Mouse (Mus musculus) stomach, embryonic 15.5 days (tissue): ENCODE data around the gene Slc29a3. TPM values are rescaled to one million over a fixed set of nuclear protein-coding genes. Genes with fewer than 3 reads are reported as not detected.

Source experiments
- ATAC-seq: fragments of 200-750 bp; cut with Nextera tagmentation; 2 replicates; pipeline ENCODE4 v1.8.0; 2017; ENCODE audit warnings: low read depth, moderate number of reproducible peaks, moderate TSS enrichment; ENCODE audit not compliant: insufficient read depth, low FRiP score
- H3K27ac ChIP-seq: fragments of 300-500 bp; sonication (generic); 2 replicates; pipeline ENCODE4 v1.5.1; 2015; ENCODE audit warnings: mild to moderate bottlenecking, inconsistent platforms
- H3K27me3 ChIP-seq: fragments of 300-500 bp; sonication (generic); replicated peaks from 2 replicates; pipeline ENCODE4 v1.6.1; 2015; ENCODE audit warnings: inconsistent platforms
- H3K36me3 ChIP-seq: fragments of 300-500 bp; sonication (generic); 2 replicates; pipeline ENCODE4 v1.6.1; 2015; ENCODE audit warnings: inconsistent platforms
- H3K4me1 ChIP-seq: fragments of 300-500 bp; sonication (generic); 2 replicates; pipeline ENCODE4 v1.6.1; 2015; ENCODE audit warnings: inconsistent platforms
- H3K4me2 ChIP-seq: fragments of 300-500 bp; sonication (generic); 2 replicates; pipeline ENCODE4 v1.6.1; 2015; ENCODE audit warnings: mild to moderate bottlenecking, inconsistent platforms
- H3K4me3 ChIP-seq: fragments of 300-500 bp; sonication (generic); replicated peaks from 2 replicates; pipeline ENCODE4 v1.5.1; 2015; ENCODE audit warnings: inconsistent platforms
- H3K9ac ChIP-seq: fragments of 300-500 bp; sonication (generic); 2 replicates; pipeline ENCODE4 v1.6.1; 2015; ENCODE audit warnings: inconsistent platforms
- H3K9me3 ChIP-seq: fragments of 300-500 bp; sonication (generic); 2 replicates; pipeline ENCODE4 v1.6.1; 2016; ENCODE audit warnings: inconsistent platforms
- WGBS: fragments of 180-500 bp; shearing (Covaris S2); methylation state at CpG from one replicate; pipeline ENCODE4 v1.1.7; 2015; 5-methylcytosine and 5-hydroxymethylcytosine counted together
- polyA plus RNA-seq: library from polyadenylated mRNA; unstranded; fragments of >200 nt; fragmentation: Nextera tagmentation; extraction: Ambion mirVana; gene quantifications from 2 replicates; pipeline ENCODE4 v1.2.1, GENCODE M21; 2015

The Slc29a3 gene
- polyA plus RNA-seq, 1 experiment from 2014 or later = 11.4 TPM

DNA sequence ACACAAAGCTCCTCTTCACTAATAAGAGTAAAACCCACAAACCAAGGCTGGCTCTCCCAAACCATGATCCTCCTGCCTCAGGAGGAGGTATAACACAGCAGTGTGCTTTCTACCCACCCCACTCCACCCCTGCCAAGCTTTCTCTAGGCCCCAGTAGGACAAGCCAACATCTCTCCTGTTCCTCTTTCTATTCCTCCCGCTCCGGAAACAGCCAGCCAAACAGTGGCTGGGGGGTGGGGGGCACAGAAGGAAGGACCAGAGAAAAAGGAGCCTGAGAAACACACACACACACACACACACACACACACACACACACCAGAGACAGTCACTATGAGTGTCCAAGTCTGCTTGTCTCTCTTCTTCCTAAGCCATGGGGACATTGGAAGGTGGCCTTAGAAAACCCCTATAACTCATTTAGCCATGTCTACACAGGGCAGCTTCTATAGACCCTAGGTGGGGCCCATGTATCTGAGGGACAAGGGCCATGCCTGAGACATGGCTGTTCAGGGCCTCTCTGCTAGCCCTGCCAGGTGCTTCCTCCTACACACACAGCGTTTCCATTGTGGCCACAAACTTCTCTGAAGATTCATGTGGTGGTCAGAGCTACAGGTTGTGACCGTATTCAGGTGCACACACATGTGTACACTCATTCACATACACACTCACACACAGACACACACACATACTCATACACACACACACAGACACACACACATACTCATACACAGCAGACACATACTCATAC is 12.8 kb downstream of the Slc29a3 start:
- Histone ChIP-seq H3K27me3 (no peaks in the 10 kb centered on the region), H3K9me3 (no peaks in the 10 kb centered on the region), H3K4me2 (no peak overlapping the region), H3K4me1 (no peaks in the 10 kb centered on the region), H3K4me3 (no peak overlapping the region), H3K36me3 (0 out of 2 replicates have a peak, but pooled peaks cover 3% of the 10 kb centered on the region), H3K27ac (no peak overlapping the region), H3K9ac (no peak overlapping the region)
- 88% methylated on average over 4 of the region's 4 CpGs for WGBS
- ATAC-seq = no peak

DNA sequence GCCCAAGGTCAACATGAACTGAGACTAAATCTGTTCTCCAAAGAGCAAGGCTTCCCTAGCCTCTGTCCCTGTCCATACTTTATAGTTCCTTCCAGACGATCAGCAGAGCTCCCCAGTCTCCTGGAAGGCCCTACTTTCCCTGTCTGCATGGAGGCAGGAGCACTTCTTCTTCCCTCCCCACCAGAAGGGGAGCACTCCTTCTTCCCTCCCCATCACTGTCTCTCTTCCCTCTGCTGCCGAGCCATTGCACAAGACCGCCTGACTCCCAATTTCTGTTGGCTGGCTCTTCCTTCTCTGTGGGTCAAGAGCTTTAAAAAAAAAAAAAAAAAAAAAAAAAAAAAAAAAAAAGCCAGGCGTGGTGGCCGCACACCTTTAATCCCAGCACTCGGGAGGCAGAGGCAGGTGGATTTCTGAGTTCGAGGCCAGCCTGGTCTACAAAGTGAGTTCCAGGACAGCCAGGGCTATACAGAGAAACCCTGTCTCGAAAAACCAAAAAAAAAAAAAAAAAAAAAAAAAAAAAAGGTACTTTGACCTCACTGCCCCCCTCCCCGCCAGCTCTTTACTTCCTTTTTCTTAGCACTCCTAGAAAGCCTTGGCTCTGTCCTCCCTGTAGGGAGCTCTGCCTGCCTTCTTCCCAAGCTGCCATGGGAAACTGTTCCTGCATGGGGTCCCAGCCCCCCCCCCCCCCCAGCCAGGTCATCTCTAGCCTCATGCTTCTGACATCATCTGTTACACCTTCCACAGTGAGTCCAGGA is 14.5 kb downstream of the Slc29a3 start:
- Histone ChIP-seq H3K4me2 (no peak overlapping the region), H3K27ac (no peak overlapping the region), H3K9me3 (no peaks in the 10 kb centered on the region), H3K36me3 (0 out of 2 replicates have a peak, but pooled peaks cover 3% of the 10 kb centered on the region), H3K27me3 (no peaks in the 10 kb centered on the region), H3K9ac (no peak overlapping the region), H3K4me1 (no peaks in the 10 kb centered on the region), H3K4me3 (no peak overlapping the region)
- 78% methylated on average over 7 of the region's 9 CpGs for WGBS
- ATAC-seq = no peak

DNA sequence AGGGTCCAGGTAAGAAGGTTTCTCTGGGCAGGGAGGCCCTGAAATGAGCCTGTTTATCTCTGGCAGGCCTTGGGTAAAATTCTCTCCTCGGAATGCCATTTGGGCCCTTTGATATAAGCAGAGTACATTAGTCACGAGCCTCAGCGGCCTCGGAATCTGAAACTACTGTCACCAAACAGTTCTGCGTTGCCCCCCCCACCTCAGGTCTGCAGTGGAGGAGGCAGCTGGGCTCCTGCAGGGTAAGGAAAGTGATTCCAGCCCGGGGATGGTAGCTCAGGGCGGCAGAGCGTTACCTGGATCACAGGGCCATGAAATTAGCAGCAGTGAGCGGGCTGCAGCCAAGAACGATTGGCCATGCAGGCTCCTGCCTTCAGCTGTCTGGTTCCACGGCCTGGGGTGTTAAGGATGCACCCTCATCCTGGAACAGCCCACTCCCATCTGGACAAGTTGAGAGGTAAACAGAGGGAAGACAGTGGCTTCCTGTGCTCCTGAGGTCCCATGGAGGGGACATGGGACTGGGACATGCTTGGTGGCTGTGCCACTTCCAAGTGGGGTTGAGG is 15.3 kb downstream of the Slc29a3 start:
- H3K4me1 ChIP-seq = no peaks in the 10 kb centered on the region
- H3K9me3 ChIP-seq = no peaks in the 10 kb centered on the region
- no peak overlapping the region for H3K4me3 ChIP-seq
- no peak overlapping the region for H3K27ac ChIP-seq
- 0 out of 2 replicates have a peak, but pooled peaks cover 3% of the 10 kb centered on the region for H3K36me3 ChIP-seq
- no peak for ATAC-seq
- H3K9ac ChIP-seq = no peak overlapping the region
- H3K27me3 ChIP-seq = no peaks in the 10 kb centered on the region
- H3K4me2 ChIP-seq = no peak overlapping the region
- 72% methylated on average over 11 of the region's 11 CpGs for WGBS

DNA sequence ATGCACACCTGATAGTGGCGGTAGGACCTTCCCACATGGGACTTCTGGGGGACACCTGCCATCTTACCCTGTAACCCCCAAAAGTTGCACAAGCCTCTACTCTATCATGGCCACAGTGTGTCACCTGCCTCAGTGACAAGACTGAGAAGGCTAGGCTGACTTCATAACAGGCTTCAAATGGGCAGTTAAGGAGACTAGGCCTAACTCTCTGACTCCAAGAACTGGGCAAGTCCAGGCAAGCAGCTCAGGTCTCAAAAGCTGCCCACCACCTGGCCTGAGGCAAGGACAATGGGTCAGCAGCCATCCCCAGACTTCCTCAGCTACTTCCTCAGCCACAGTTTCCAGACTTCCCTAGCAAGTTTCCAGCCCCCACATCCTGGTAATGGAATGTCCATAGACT is 16.9 kb downstream of the Slc29a3 start:
- Histone ChIP-seq H3K36me3 (no peaks in the 10 kb centered on the region), H3K9me3 (no peaks in the 10 kb centered on the region), H3K27ac (no peak overlapping the region), H3K27me3 (no peaks in the 10 kb centered on the region), H3K4me3 (no peak overlapping the region), H3K9ac (no peak overlapping the region), H3K4me2 (no peak overlapping the region), H3K4me1 (no peaks in the 10 kb centered on the region)
- no peak for ATAC-seq
- 87% methylated on average over 1 of the region's 1 CpGs for WGBS

DNA sequence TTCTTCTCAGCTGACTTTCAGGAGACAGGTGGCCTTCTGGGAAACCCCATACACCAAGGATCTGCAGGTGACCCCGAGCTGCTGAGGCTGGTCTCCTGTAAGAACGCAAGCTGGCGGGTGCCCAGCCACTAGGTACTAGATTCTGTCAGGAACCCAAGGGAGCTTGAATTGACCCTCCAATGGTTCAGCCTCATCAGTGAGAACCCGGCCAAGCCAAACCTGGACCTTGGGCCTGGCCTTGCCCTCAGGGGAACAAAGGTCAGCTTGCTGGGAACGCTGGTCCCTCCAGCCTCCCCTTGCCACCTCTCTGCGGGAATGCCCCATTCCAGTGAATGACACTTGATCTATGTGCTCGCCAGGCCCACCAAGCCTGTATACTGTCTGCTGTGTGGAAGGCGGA is 19.1 kb downstream of the Slc29a3 start:
- H3K4me1 ChIP-seq = no peaks in the 10 kb centered on the region
- no peaks in the 10 kb centered on the region for H3K36me3 ChIP-seq
- WGBS = 72% methylated on average over 8 of the region's 8 CpGs
- no peak overlapping the region for H3K4me2 ChIP-seq
- no peak overlapping the region for H3K27ac ChIP-seq
- no peak overlapping the region for H3K4me3 ChIP-seq
- H3K9me3 ChIP-seq = no peaks in the 10 kb centered on the region
- H3K27me3 ChIP-seq = no peaks in the 10 kb centered on the region
- no peak overlapping the region for H3K9ac ChIP-seq
- ATAC-seq = no peak

DNA sequence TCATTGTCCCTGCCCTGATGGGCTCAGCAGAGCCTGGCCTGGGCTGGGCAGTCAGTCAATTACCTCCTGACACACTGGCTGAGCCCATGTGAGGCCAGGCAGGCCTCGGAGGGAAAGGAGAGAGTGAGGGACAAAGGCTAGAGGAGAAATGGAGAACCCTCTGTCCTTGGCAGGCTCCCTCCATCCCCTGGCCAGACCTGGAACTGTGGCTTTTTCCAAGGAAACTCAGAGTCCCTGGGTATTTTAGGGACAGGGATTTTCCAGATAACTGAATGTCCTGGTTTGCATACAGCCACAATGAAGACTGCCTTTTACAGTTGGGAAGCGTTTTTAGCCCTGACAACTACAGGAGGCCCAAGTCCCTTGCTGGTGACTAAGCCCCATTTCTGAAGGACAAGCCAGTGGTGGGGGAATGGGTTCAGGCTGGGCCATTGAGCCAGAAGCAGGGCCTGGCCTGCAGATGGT is 20.2 kb downstream of the Slc29a3 start:
- 34% methylated on average over 2 of the region's 2 CpGs for WGBS
- Histone ChIP-seq H3K4me1 (0 out of 2 replicates have a peak, but pooled peaks cover 4% of the 10 kb centered on the region), H3K4me2 (no peak overlapping the region), H3K4me3 (no peak overlapping the region), H3K9me3 (no peaks in the 10 kb centered on the region), H3K36me3 (no peaks in the 10 kb centered on the region), H3K27ac (no peak overlapping the region), H3K27me3 (no peaks in the 10 kb centered on the region), H3K9ac (no peak overlapping the region)
- no peak for ATAC-seq

DNA sequence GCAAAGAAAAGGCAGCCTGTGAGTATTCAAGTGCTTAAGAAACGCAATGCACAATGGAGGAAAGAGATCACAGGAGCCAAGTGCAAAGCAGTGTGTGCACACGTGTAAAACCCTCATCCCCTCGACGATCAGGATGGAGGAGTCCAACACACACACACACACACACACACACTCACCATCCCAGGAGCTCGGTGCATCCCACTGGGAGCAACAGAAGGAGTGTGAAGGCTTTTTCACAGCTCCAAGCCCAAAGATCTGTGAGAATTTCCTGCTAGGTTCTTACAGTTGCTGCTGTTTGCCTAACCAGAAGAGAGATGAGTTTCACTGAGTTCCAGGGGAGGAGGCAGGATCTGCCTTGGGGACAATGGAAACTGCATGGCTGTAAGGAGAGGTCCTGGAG is 20.9 kb downstream of the Slc29a3 start:
- Histone ChIP-seq H3K9me3 (no peaks in the 10 kb centered on the region), H3K27ac (no peak overlapping the region), H3K4me3 (no peak overlapping the region), H3K36me3 (no peaks in the 10 kb centered on the region), H3K9ac (no peak overlapping the region), H3K4me2 (no peak overlapping the region), H3K4me1 (0 out of 2 replicates have a peak, but pooled peaks cover 4% of the 10 kb centered on the region), H3K27me3 (no peaks in the 10 kb centered on the region)
- ATAC-seq = no peak
- 29% methylated on average over 5 of the region's 5 CpGs for whole genome bisulfite sequencing

DNA sequence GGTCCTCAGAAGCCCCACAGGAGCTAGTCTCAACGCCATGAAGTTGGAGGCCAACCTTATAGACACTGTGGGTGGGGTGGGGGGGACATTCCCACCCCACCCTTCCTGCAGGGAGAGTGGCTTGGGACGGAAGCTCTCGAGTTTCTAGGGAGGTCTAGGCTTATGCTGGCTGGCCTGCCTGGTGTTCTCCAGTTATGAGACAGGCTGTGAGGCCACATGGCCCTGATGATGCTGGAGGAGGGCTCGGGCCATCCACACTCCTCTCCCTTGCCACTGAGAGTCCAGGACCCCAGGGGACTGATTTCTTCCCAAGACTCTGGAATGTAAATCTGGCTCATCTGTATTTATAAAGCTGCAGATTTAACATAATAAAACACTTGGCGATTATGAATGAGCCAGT is 25.3 kb downstream of the Slc29a3 start:
- H3K27ac ChIP-seq = no peak overlapping the region
- H3K9ac ChIP-seq = no peak overlapping the region
- WGBS = 34% methylated on average over 5 of the region's 5 CpGs
- H3K4me1 ChIP-seq = 0 out of 2 replicates have a peak, but pooled peaks cover 4% of the 10 kb centered on the region
- H3K9me3 ChIP-seq = no peaks in the 10 kb centered on the region
- no peak for ATAC-seq
- H3K27me3 ChIP-seq = no peaks in the 10 kb centered on the region
- no peaks in the 10 kb centered on the region; the same call in 1 of the 2 replicates for H3K36me3 ChIP-seq
- no peak overlapping the region for H3K4me2 ChIP-seq
- no peak overlapping the region for H3K4me3 ChIP-seq

DNA sequence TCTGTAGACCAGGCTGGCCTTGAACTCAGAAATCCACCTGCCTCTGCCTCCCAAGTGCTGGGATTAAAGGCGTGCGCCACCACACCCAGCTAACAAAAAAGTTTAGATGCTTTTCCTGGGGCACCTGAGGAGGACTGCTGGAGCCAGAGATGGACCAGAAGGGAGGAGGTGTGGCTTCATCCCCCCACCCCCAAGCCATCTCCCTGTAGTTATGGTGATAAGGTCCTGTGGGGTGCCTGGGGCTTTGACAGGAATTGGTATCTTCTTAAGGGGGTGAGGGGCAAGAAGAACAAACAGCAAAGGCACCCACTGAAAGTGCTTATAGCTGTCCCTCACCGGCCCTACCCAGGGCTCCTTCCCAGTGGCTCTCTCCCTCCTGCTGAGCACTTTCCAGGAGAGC is 25.7 kb downstream of the Slc29a3 start:
- ATAC-seq = no peak
- H3K36me3 ChIP-seq = no peaks in the 10 kb centered on the region; the same call in 1 of the 2 replicates
- no peak overlapping the region for H3K27ac ChIP-seq
- no peaks in the 10 kb centered on the region for H3K9me3 ChIP-seq
- H3K4me2 ChIP-seq = no peak overlapping the region
- no peak overlapping the region for H3K4me3 ChIP-seq
- no peaks in the 10 kb centered on the region for H3K27me3 ChIP-seq
- WGBS = 82% methylated on average over 3 of the region's 3 CpGs
- 0 out of 2 replicates have a peak, but pooled peaks cover 4% of the 10 kb centered on the region for H3K4me1 ChIP-seq
- H3K9ac ChIP-seq = no peak overlapping the region

DNA sequence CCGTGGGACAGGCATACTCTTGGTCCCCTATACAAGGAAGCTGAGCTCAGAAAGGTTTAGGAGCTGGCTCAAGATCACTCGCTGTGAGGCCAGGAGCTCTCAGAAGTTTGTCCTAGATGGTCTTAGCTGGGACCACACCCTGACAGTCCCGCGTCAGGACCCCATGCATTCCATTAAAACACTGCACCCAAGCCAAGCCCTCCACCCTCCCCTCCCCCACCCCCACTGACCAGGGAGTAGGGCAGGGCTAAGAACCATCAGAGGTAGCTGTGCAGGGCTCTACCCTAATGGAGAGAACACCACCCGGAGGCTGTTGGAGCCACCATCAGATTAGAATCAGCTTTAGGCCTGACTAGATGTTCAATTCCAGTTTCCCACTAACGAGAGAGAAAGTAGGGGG is 28.1 kb downstream of the Slc29a3 start:
- Histone ChIP-seq H3K27me3 (no peaks in the 10 kb centered on the region), H3K27ac (no peak overlapping the region), H3K4me1 (0 out of 2 replicates have a peak, but pooled peaks cover 4% of the 10 kb centered on the region), H3K36me3 (no peaks in the 10 kb centered on the region; the same call in 1 of the 2 replicates), H3K9ac (no peak overlapping the region), H3K4me3 (no peak overlapping the region), H3K9me3 (no peaks in the 10 kb centered on the region), H3K4me2 (no peak overlapping the region)
- WGBS = 75% methylated on average over 6 of the region's 6 CpGs
- no peak for ATAC-seq

DNA sequence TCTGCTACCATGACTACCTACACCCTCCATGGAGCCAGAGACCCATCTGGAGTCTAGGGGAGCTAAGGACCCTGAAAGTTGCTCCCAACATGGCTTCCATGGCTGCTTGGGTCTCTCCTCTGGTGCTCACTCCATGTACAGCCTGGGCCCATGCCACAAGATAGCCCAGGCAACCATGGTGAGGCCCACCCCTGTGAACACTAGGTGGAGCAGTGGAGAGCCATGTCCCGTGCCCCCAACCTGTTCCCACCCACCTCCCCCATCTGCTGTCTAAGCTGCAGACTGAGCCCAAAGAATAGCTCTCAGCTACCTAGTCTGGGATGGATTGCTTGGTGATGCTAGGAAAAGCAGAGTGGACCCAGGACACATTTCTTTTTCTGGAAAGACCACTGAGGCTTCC is 29.2 kb downstream of the Slc29a3 start:
- no peaks in the 10 kb centered on the region; the same call in 1 of the 2 replicates for H3K36me3 ChIP-seq
- H3K27me3 ChIP-seq = no peaks in the 10 kb centered on the region
- H3K4me3 ChIP-seq = no peak overlapping the region
- no peak for ATAC-seq
- H3K4me1 ChIP-seq = 0 out of 2 replicates have a peak, but pooled peaks cover 4% of the 10 kb centered on the region
- no peak overlapping the region for H3K27ac ChIP-seq
- H3K4me2 ChIP-seq = no peak overlapping the region
- 58% methylated on average over 1 of the region's 1 CpGs for WGBS
- H3K9me3 ChIP-seq = no peaks in the 10 kb centered on the region
- H3K9ac ChIP-seq = no peak overlapping the region

DNA sequence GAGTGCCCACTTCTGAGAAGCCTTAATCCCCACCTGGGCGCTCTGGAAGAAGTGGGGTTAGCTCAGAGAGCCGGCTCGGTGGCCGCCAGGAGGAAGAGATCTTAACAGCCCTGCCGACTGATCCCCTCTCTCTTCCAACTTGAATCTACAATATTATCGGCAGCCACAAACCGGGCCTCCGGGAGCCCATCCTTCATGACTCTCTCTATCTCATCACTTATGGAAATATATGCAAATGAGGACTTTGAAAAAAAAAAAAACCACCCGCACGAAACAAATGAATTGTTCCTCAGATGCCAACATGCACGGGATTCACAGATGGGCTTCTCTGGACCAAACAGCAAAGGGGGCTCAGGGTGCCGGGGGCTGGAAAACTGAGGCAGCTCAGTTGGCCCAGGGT is 31.0 kb downstream of the Slc29a3 start:
- ATAC-seq = no peak
- Histone ChIP-seq H3K4me3 (no peak overlapping the region), H3K4me1 (no peaks in the 10 kb centered on the region), H3K9me3 (no peaks in the 10 kb centered on the region), H3K4me2 (no peak overlapping the region), H3K36me3 (no peaks in the 10 kb centered on the region; the same call in 1 of the 2 replicates), H3K27me3 (no peaks in the 10 kb centered on the region), H3K27ac (no peak overlapping the region), H3K9ac (no peak overlapping the region)
- 60% methylated on average over 12 of the region's 12 CpGs for WGBS
